Mouse (Mus musculus) spleen, adult 18-20 months (tissue): ENCODE results near the gene Bmper.

Experiments
- DNase-seq, 2 experiments: peaks; one replicate each; pipeline ENCODE4 v3.0.0; 2022; ENCODE audit warnings: mixed read lengths in 2 of 2

The Bmper gene

GRCm38 (mm10) chr9:23306226-23306625 is 83.3 kb downstream of the Bmper start:
- no peak for DNase-seq

- DNase-seq: no peak
Observed at GRCm38 (mm10) chr9:23307835-23308234, 85.0 kb downstream of the Bmper start.

GRCm38 (mm10) chr9:23310953-23311352 is 88.1 kb downstream of the Bmper start:
- no peak for DNase-seq

- DNase-seq: no peak
Observed at GRCm38 (mm10) chr9:23311956-23312355, 89.1 kb downstream of the Bmper start.

- DNase-seq: no peak
Observed at GRCm38 (mm10) chr9:23312877-23313276, 90.0 kb downstream of the Bmper start.

GRCm38 (mm10) chr9:23315631-23316330 is 92.9 kb downstream of the Bmper start:
- no peak for DNase-seq

GRCm38 (mm10) chr9:23327830-23328229 is 105.0 kb downstream of the Bmper start:
- no peak for DNase-seq

GRCm38 (mm10) chr9:23333041-23333622 is 110.3 kb downstream of the Bmper start:
- no peak for DNase-seq

GRCm38 (mm10) chr9:23340551-23340950 is 117.7 kb downstream of the Bmper start:
- no peak for DNase-seq

GRCm38 (mm10) chr9:23341246-23341645 is 118.4 kb downstream of the Bmper start:
- no peak for DNase-seq

- DNase-seq: no peak
Observed at GRCm38 (mm10) chr9:23344353-23344752, 121.5 kb downstream of the Bmper start.

- DNase-seq: no peak
Observed at GRCm38 (mm10) chr9:23345093-23345844, 122.4 kb downstream of the Bmper start.

- no peak for DNase-seq
Observed at GRCm38 (mm10) chr9:23349603-23350002, 126.7 kb downstream of the Bmper start.

GRCm38 (mm10) chr9:23351400-23351799 is 128.5 kb downstream of the Bmper start:
- no peak for DNase-seq

- no peak for DNase-seq
Observed at GRCm38 (mm10) chr9:23352396-23352795, 129.5 kb downstream of the Bmper start.

- DNase-seq: no peak
Observed at GRCm38 (mm10) chr9:23354201-23354820, 131.4 kb downstream of the Bmper start.

- no peak for DNase-seq
Observed at GRCm38 (mm10) chr9:23358108-23358507, 135.2 kb downstream of the Bmper start.

GRCm38 (mm10) chr9:23363139-23363538 is 140.3 kb downstream of the Bmper start:
- no peak for DNase-seq

- DNase-seq: no peak
Observed at GRCm38 (mm10) chr9:23363540-23363939, 140.7 kb downstream of the Bmper start.

GRCm38 (mm10) chr9:23364047-23364446 is 141.2 kb downstream of the Bmper start:
- no peak for DNase-seq

GRCm38 (mm10) chr9:23368124-23368523 is 145.2 kb downstream of the Bmper start:
- DNase-seq: no peak

GRCm38 (mm10) chr9:23374789-23375460 is 152.0 kb downstream of the Bmper start:
- DNase-seq: no peak
